Comparison of ENCODE assay signal across 8 mouse cellular contexts in the genomic region with DNA sequence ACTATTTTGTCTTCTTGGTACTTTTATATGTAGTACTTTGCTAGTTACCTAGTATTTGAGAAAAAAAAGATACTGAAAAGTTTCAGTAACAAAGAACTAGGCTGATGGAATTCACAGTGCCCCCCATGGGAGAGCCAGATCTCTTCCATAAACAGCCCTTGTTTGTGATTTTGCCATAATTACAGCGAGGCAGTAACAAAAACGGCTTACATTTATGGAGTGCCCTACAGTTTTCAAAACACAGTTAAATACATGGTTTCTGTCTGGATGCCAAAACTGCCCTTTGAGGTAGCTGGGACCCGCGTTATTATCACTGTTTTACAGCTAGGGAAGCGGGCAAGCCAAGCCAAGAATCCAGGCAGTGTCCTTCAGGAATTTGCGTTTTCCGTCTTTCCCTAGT. TPM values are rescaled to one million over a fixed set of nuclear protein-coding genes. Genes with fewer than 3 reads are reported as not detected.
A peak's percentile ranks its signal among the peaks of the same experiment; 100 is the strongest.
DNase-seq lines count a peak whose midpoint lies in the region; ATAC-seq lines count a peak whose summit lies in the region.

No protein-coding gene starts in this region.

- H3K9ac ChIP-seq in midbrain, embryonic 14.5 days (replicated peaks; ENCODE audit: low read length): peak overlapping the region; percentile 57; the same call in 1 of the 2 replicates

- H3K27ac ChIP-seq in heart, embryonic 10.5 days: peak overlapping the region; percentile 99
- H3K27ac ChIP-seq in midbrain, embryonic 14.5 days (replicated peaks; ENCODE audit: low read depth, low read length): peak overlapping the region; percentile 95

- ATAC-seq in midbrain, embryonic 14.5 days (ENCODE audit: low FRiP score, low TSS enrichment): no peak
- no peak for ATAC-seq in granulocyte monocyte progenitor cell, adult 5-6 weeks (replicated peaks; ENCODE audit: poor library complexity, severe bottlenecking)

- peaks cover 20% of the 10 kb centered on the region for H3K4me1 ChIP-seq in heart, embryonic 10.5 days
- H3K4me1 ChIP-seq in midbrain, embryonic 14.5 days (ENCODE audit: control insufficient read depth, insufficient read depth, low read length): peaks cover 22% of the 10 kb centered on the region

- peak; percentile 49 for DNase-seq in cerebellum, adult 9-11 months
- no peak for DNase-seq in cerebellum, postnatal 25 days
- peak; percentile 5 for DNase-seq in MN1 (ENCODE audit: low spot score)
- no peak for DNase-seq in heart, embryonic 10.5 days (ENCODE audit: low spot score)
- peak; percentile 21 for DNase-seq in kidney, postnatal 10 days
- peak; percentile 56 for DNase-seq in midbrain, embryonic 14.5 days
- DNase-seq in adrenal gland, adult 8-10 months: no peak

- no peaks in the 10 kb centered on the region for H3K9me3 ChIP-seq in heart, embryonic 10.5 days
- no peaks in the 10 kb centered on the region for H3K9me3 ChIP-seq in midbrain, embryonic 14.5 days (ENCODE audit: control insufficient read depth, low read length)

- no peaks in the 10 kb centered on the region for H3K27me3 ChIP-seq in heart, embryonic 10.5 days (ENCODE audit: insufficient read depth, poor library complexity, severe bottlenecking)
- no peaks in the 10 kb centered on the region for H3K27me3 ChIP-seq in midbrain, embryonic 14.5 days (ENCODE audit: control insufficient read depth, insufficient read depth, low read length)

- H3K4me2 ChIP-seq in midbrain, embryonic 14.5 days (ENCODE audit: low read length): peak overlapping the region; percentile 64

- H3K4me3 ChIP-seq in heart, embryonic 10.5 days: peak overlapping the region; percentile 80
- peak overlapping the region; percentile 93 for H3K4me3 ChIP-seq in midbrain, embryonic 14.5 days (replicated peaks; ENCODE audit: low read depth, low read length)

- no peaks in the 10 kb centered on the region for H3K36me3 ChIP-seq in heart, embryonic 10.5 days
- H3K36me3 ChIP-seq in midbrain, embryonic 14.5 days (ENCODE audit: control insufficient read depth, insufficient read depth, low read length): no peaks in the 10 kb centered on the region

- 36% methylated on average over 7 of the region's 7 CpGs for WGBS in heart, embryonic 10.5 days
- 42% methylated on average over 7 of the region's 7 CpGs for WGBS in midbrain, embryonic 14.5 days

RNA-seq across cellular contexts. Expression of a gene that starts 0.6 kb away (rescaled TPM):
- 13.3 and 16.1 TPM in 2 replicates for polyA plus RNA-seq in heart, embryonic 10.5 days (2016; fragmentation: Nextera tagmentation; extraction: Ambion mirVana)
- polyA plus RNA-seq in midbrain, embryonic 14.5 days (2014; fragmentation: Nextera tagmentation; extraction: Ambion mirVana): 19.1 and 20.5 TPM in 2 replicates
- total RNA-seq in granulocyte monocyte progenitor cell, adult 5-6 weeks (2014; fragmentation: Nextera tagmentation): 13.0 and 15.8 TPM in 2 replicates
- total RNA-seq in granulocyte monocyte progenitor cell, adult 5-6 weeks (2017): 15.8 and 18.2 TPM in 2 replicates
- 10 to 100 TPM; 44.9 to 59.5 (median 54.3) TPM for total RNA-seq in adrenal gland, adult 8-10 months (2022)

RNA-seq across cellular contexts. Expression of a gene that starts 20.2 kb away (rescaled TPM):
- not detected in 2 replicates for polyA plus RNA-seq in heart, embryonic 10.5 days (2016; fragmentation: Nextera tagmentation; extraction: Ambion mirVana)
- not detected in 2 replicates for polyA plus RNA-seq in midbrain, embryonic 14.5 days (2014; fragmentation: Nextera tagmentation; extraction: Ambion mirVana)
- not detected in 2 replicates for total RNA-seq in granulocyte monocyte progenitor cell, adult 5-6 weeks (2014; fragmentation: Nextera tagmentation)
- total RNA-seq in granulocyte monocyte progenitor cell, adult 5-6 weeks (2017): not detected in 2 replicates
- total RNA-seq in adrenal gland, adult 8-10 months (2022): not detected

Comparison
In these comparisons a context has a peak if more than half of its experiments do, and no peak if none do; other contexts are left out.
1. DNase-seq: peak in cerebellum, adult 9-11 months (single experiment), MN1 (single experiment), kidney, postnatal 10 days (single experiment) and midbrain, embryonic 14.5 days (single experiment); none in cerebellum, postnatal 25 days (0 of 2), heart, embryonic 10.5 days (single experiment) and adrenal gland, adult 8-10 months (single experiment).